Mouse (Mus musculus): ENCODE data around the gene Rab11fip2.

DNA sequence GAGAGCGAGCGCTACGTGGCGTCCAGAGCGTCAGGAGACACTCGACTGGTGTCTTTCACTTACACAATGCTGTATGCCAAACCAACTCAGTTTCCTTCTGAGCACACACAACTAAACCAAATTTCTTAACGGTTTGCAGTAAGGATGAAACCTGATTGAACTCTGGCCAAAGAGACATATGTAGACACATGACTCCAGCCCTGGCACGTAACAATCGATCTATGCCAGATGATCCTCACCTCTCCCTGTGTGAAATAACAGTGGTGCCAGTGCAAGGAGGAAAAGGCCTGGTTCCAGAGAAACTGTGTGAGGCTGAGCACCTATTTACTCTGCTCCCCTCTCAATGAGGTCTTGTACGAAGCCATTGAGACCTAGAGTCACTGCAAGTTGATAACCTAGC, 11.4 kb downstream of the Rab11fip2 start:
- no peak for TF ChIP-seq CTCF (IDR thresholded peaks at IDR 0.05; ENCODE audit: low read depth, low read length)
- no peak for TF ChIP-seq POLR2A (IDR thresholded peaks at IDR 0.05; ENCODE audit: borderline replicate concordance, low read depth, low read length)
